Mouse (Mus musculus) midbrain, embryonic 14.5 days (tissue): ENCODE results near the gene Slco2b1. TPM values are rescaled to one million over a fixed set of nuclear protein-coding genes. Genes with fewer than 3 reads are reported as not detected.

Source experiments
- ATAC-seq: fragments of 200-750 bp; cut with Nextera tagmentation; 2 replicates; pipeline ENCODE4 v1.8.0; 2017; ENCODE audit warnings: moderate number of reproducible peaks, moderate library complexity; ENCODE audit not compliant: low FRiP score, low TSS enrichment
- DNase-seq: peaks from one replicate; pipeline ENCODE4 v3.0.0-alpha.2; 2015
- H3K27ac ChIP-seq: fragments of 300-500 bp; sonication (generic); replicated peaks from 2 replicates; pipeline ENCODE4 v1.5.1; 2014; ENCODE audit warnings: mild to moderate bottlenecking, low read depth, low read length, moderate library complexity
- H3K27me3 ChIP-seq: fragments of 300-500 bp; sonication (generic); 2 replicates; pipeline ENCODE4 v1.6.1; 2014; ENCODE audit warnings: low read length, control low read depth, mixed read lengths; ENCODE audit not compliant: control insufficient read depth, insufficient read depth
- H3K36me3 ChIP-seq: fragments of 300-500 bp; sonication (generic); 2 replicates; pipeline ENCODE4 v1.6.1; 2014; ENCODE audit warnings: low read length, control low read depth; ENCODE audit not compliant: control insufficient read depth, insufficient read depth
- H3K4me1 ChIP-seq: fragments of 300-500 bp; sonication (generic); 2 replicates; pipeline ENCODE4 v1.6.1; 2014; ENCODE audit warnings: mild to moderate bottlenecking, antibody characterized with exemption, low read length, control low read depth; ENCODE audit not compliant: control insufficient read depth, insufficient read depth
- H3K4me2 ChIP-seq: fragments of 300-500 bp; sonication (generic); 2 replicates; pipeline ENCODE4 v1.6.1; 2014; ENCODE audit warnings: mild to moderate bottlenecking, low read length, moderate library complexity
- H3K4me3 ChIP-seq: fragments of 300-500 bp; sonication (generic); replicated peaks from 2 replicates; pipeline ENCODE4 v1.5.1; 2014; ENCODE audit warnings: low read depth, low read length
- H3K9ac ChIP-seq: fragments of 300-500 bp; sonication (generic); replicated peaks from 2 replicates; pipeline ENCODE4 v1.6.1; 2014; ENCODE audit warnings: mild to moderate bottlenecking, low read length, moderate library complexity
- H3K9me3 ChIP-seq: fragments of 300-500 bp; sonication (generic); 2 replicates; pipeline ENCODE4 v1.6.1; 2016; ENCODE audit warnings: low read length, control low read depth, mixed read lengths; ENCODE audit not compliant: control insufficient read depth
- WGBS: fragments of 180-500 bp; shearing (Covaris S2); extraction: QIAGEN DNeasy Blood & Tissue Kit; methylation state at CpG from one replicate; pipeline ENCODE4 v1.1.7; 2014; 5-methylcytosine and 5-hydroxymethylcytosine counted together
- polyA plus RNA-seq: library from polyadenylated mRNA; unstranded; fragments of >200 nt; fragmentation: Nextera tagmentation; extraction: Ambion mirVana; gene quantifications from 2 replicates; pipeline ENCODE4 v1.2.1, GENCODE M21; 2014

Gene Slco2b1
- polyA plus RNA-seq, 1 experiment from 2014 or later, result 4.7 TPM

- peak within 1 kb of the TSS; percentile 20; the same call in 1 of the 2 replicates for H3K27ac ChIP-seq
- no peak for ATAC-seq
- under 1% methylated on average over 82 of the region's 83 CpGs for WGBS
These were observed 84.5 kb downstream of the Slco2b1 start, which contains the start of gene Tpbgl for GRCm38 (mm10) chr7:99626376-99627270. TSS of gene Tpbgl (minus strand) at chr7:99627103.

GRCm38 (mm10) chr7:99625722-99626375 is 85.3 kb downstream of the Slco2b1 start:
- no peaks in the 10 kb centered on the region for H3K9me3 ChIP-seq
- H3K36me3 ChIP-seq, result no peaks in the 10 kb centered on the region
- peaks cover 5% of the 10 kb centered on the region; the same call in 1 of the 2 replicates for H3K4me1 ChIP-seq
- H3K27me3 ChIP-seq, result peaks cover 47% of the 10 kb centered on the region
- peak overlapping the region; percentile 83 for H3K4me2 ChIP-seq
- H3K4me3 ChIP-seq, result peak overlapping the region; percentile 49
- peak; percentile 88 for ATAC-seq
- peak overlapping the region; percentile 20; the same call in 1 of the 2 replicates for H3K27ac ChIP-seq
- peak; percentile 94 for DNase-seq
- under 1% methylated on average over 81 of the region's 81 CpGs for WGBS
- H3K9ac ChIP-seq, result peak overlapping the region; percentile 54

More at GRCm38 (mm10) chr7:99626376-99627270, 84.5 kb downstream of the Slco2b1 start, which contains the start of gene Tpbgl:
- H3K4me1 ChIP-seq, result peaks cover 5% of the 10 kb centered on the region; the same call in 1 of the 2 replicates
- H3K4me3 ChIP-seq, result peak within 1 kb of the TSS; percentile 49
- H3K27me3 ChIP-seq, result peaks cover 47% of the 10 kb centered on the region
- H3K4me2 ChIP-seq, result peak within 1 kb of the TSS; percentile 83
- H3K9ac ChIP-seq, result peak within 1 kb of the TSS; percentile 54
- peak; percentile 59 for DNase-seq
- no peaks in the 10 kb centered on the region for H3K9me3 ChIP-seq
- H3K36me3 ChIP-seq, result no peaks in the 10 kb centered on the region

GRCm38 (mm10) chr7:99618860-99619259 is 92.3 kb downstream of the Slco2b1 start:
- no peaks in the 10 kb centered on the region for H3K36me3 ChIP-seq
- H3K4me3 ChIP-seq, result no peak overlapping the region
- no peak overlapping the region for H3K27ac ChIP-seq
- no peak overlapping the region for H3K9ac ChIP-seq
- H3K4me1 ChIP-seq, result no peaks in the 10 kb centered on the region
- H3K27me3 ChIP-seq, result 0 out of 2 replicates have a peak, but pooled peaks cover 3% of the 10 kb centered on the region
- DNase-seq (peak; percentile 82), ATAC-seq (no peak; the same call in 1 of the 2 replicates)
- H3K9me3 ChIP-seq, result no peaks in the 10 kb centered on the region
- H3K4me2 ChIP-seq, result no peak overlapping the region
- WGBS, result 6% methylated on average over 3 of the region's 3 CpGs

- H3K27ac ChIP-seq, result no peak overlapping the region
- no peak for ATAC-seq
- DNase-seq, result no peak
- H3K9me3 ChIP-seq, result no peaks in the 10 kb centered on the region
- no peak overlapping the region for H3K4me2 ChIP-seq
- H3K9ac ChIP-seq, result no peak overlapping the region
- no peaks in the 10 kb centered on the region for H3K27me3 ChIP-seq
- WGBS, result 68% methylated on average over 2 of the region's 2 CpGs
- no peak overlapping the region for H3K4me3 ChIP-seq
- H3K4me1 ChIP-seq, result no peaks in the 10 kb centered on the region
- H3K36me3 ChIP-seq, result no peaks in the 10 kb centered on the region
These were observed 92.9 kb downstream of the Slco2b1 start for GRCm38 (mm10) chr7:99618264-99618663.

Other genes starting within 250 kb of the Slco2b1 start
- gene Klhl35, start 245.3 kb downstream of the Slco2b1 start, polyA plus RNA-seq, result 10.7 and 11.6 TPM in 2 replicates
- gene Rps3, start 227.6 kb downstream of the Slco2b1 start, polyA plus RNA-seq, result 488 and 521 TPM in 2 replicates
- 10.3 and 13.3 TPM in 2 replicates for gene Arrb1, start 175.9 kb downstream of the Slco2b1 start, polyA plus RNA-seq
- gene Tpbgl, start 84.2 kb downstream of the Slco2b1 start, polyA plus RNA-seq, result 1.2 and 1.6 TPM in 2 replicates
- not detected in 2 replicates for gene Olfr520, start 18.9 kb upstream of the Slco2b1 start, polyA plus RNA-seq
- gene Olfr521, start 52.2 kb upstream of the Slco2b1 start, polyA plus RNA-seq, result not detected in 2 replicates
- 1.7 and 1.8 TPM in 2 replicates for gene Neu3, start 117.1 kb upstream of the Slco2b1 start, polyA plus RNA-seq
- 1.0 and 1.2 TPM in 2 replicates for gene Xrra1, start 147.8 kb upstream of the Slco2b1 start, polyA plus RNA-seq
- 285 and 286 TPM in 2 replicates for gene Spcs2, start 152.1 kb upstream of the Slco2b1 start, polyA plus RNA-seq